ENCODE assay signal across 15 mouse cellular contexts in the genomic region with DNA sequence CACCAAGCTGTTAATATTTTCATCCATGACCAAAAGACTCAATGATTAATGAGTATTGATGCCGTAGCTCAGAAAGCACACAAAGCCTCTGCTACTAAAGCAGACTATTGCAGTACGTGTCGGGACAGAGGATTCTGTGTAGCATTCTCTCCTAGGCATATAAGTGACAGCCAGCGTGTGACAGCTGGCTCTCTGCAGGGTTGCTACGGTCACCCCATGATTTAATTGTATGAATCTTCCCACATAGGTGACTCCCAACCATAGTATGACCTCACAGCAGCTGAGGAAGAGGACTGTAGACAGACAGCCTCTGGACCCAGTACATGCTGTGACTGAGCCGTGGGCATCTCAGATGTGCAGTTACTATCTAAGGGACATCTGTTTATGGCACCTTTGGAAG.
DNase-seq lines count a peak whose midpoint lies in the region; ATAC-seq and TF ChIP-seq lines count a peak whose summit lies in the region.
"Had no signal": no experiment of that assay in that cellular context is flagged by ENCODE, and none has a peak within 500 bp of the region (broad histone marks: within the 10 kb centered on the region; RNA-seq: fewer than 3 reads in every experiment).

No protein-coding gene starts in this region.

- H3K4me1 ChIP-seq in cortical plate, adult 2 months (ENCODE audit: control insufficient read depth, insufficient read depth, low read length): peaks cover 17% of the 10 kb centered on the region
- H3K4me1 ChIP-seq in forebrain, embryonic 15.5 days: peaks cover 25% of the 10 kb centered on the region
- H3K4me1 ChIP-seq in hindbrain, embryonic 16.5 days (ENCODE audit: control insufficient read depth, insufficient read depth, low read depth, low read length): peaks cover 30% of the 10 kb centered on the region
- H3K4me1 ChIP-seq in midbrain, postnatal 0 days (ENCODE audit: insufficient read depth, low read length): peaks cover 23% of the 10 kb centered on the region
- H3K4me1 ChIP-seq: heart, embryonic 15.5 days; limb, embryonic 15.5 days had no signal

- no peak overlapping the region for H3K4me3 ChIP-seq in cortical plate, adult 2 months (ENCODE audit: insufficient read depth, low read length)
- no peak overlapping the region for H3K4me3 ChIP-seq in forebrain, embryonic 15.5 days
- H3K4me3 ChIP-seq in hindbrain, embryonic 16.5 days (ENCODE audit: low read length): no peak overlapping the region
- H3K4me3 ChIP-seq in midbrain, postnatal 0 days (ENCODE audit: low read depth, low read length): no peak overlapping the region
- H3K4me3 ChIP-seq: heart, embryonic 15.5 days; limb, embryonic 15.5 days had no signal

- no peak for DNase-seq in midbrain, postnatal 0 days (ENCODE audit: low spot score)
- no peak for DNase-seq in ovary, postnatal 10 days (ENCODE audit: low spot score)
- no peak for DNase-seq in layer of hippocampus, postnatal 36 days
- DNase-seq: adrenal gland, adult 8-10 months; cerebellum, adult 2 months; kidney, adult 9 months; liver, postnatal 0 days; thymus, adult 2 months had no signal

- WGBS in forebrain, embryonic 15.5 days: 60% methylated on average over 6 of the region's 6 CpGs
- 28% methylated on average over 6 of the region's 6 CpGs for WGBS in hindbrain, embryonic 16.5 days
- 22% methylated on average over 6 of the region's 6 CpGs for WGBS in midbrain, postnatal 0 days

- no peak overlapping the region for H3K4me2 ChIP-seq in forebrain, embryonic 15.5 days (replicated peaks)
- H3K4me2 ChIP-seq in hindbrain, embryonic 16.5 days (ENCODE audit: low read length): no peak overlapping the region
- H3K4me2 ChIP-seq in midbrain, postnatal 0 days (ENCODE audit: low read depth, low read length, poor library complexity, severe bottlenecking): no peak overlapping the region
- H3K4me2 ChIP-seq: heart, embryonic 15.5 days; limb, embryonic 15.5 days had no signal

- no peaks in the 10 kb centered on the region for H3K9me3 ChIP-seq in forebrain, embryonic 15.5 days
- H3K9me3 ChIP-seq in hindbrain, embryonic 16.5 days (ENCODE audit: control insufficient read depth, low read length): no peaks in the 10 kb centered on the region
- H3K9me3 ChIP-seq in midbrain, postnatal 0 days (ENCODE audit: low read length): no peaks in the 10 kb centered on the region
- H3K9me3 ChIP-seq: heart, embryonic 15.5 days; limb, embryonic 15.5 days had no signal

- H3K27me3 ChIP-seq in forebrain, embryonic 15.5 days: no peaks in the 10 kb centered on the region
- no peaks in the 10 kb centered on the region for H3K27me3 ChIP-seq in hindbrain, embryonic 16.5 days (replicated peaks; ENCODE audit: control insufficient read depth, insufficient read depth, low read length)
- H3K27me3 ChIP-seq in midbrain, postnatal 0 days (ENCODE audit: insufficient read depth, low read length): no peaks in the 10 kb centered on the region
- H3K27me3 ChIP-seq: heart, embryonic 15.5 days; limb, embryonic 15.5 days had no signal

- TF ChIP-seq POLR2A in cortical plate, adult 2 months (IDR thresholded peaks at IDR 0.05; ENCODE audit: extremely low read depth, insufficient read depth, low read length): no peak

- no peaks in the 10 kb centered on the region for H3K36me3 ChIP-seq in forebrain, embryonic 15.5 days
- no peaks in the 10 kb centered on the region for H3K36me3 ChIP-seq in hindbrain, embryonic 16.5 days (ENCODE audit: control insufficient read depth, insufficient read depth, low read length)
- H3K36me3 ChIP-seq in midbrain, postnatal 0 days (ENCODE audit: insufficient read depth, low read length): no peaks in the 10 kb centered on the region
- H3K36me3 ChIP-seq: heart, embryonic 15.5 days; limb, embryonic 15.5 days had no signal

- H3K9ac ChIP-seq in forebrain, embryonic 15.5 days (replicated peaks): no peak overlapping the region
- no peak overlapping the region for H3K9ac ChIP-seq in hindbrain, embryonic 16.5 days (ENCODE audit: low read depth, low read length)
- no peak overlapping the region; the same call in 1 of the 2 replicates for H3K9ac ChIP-seq in midbrain, postnatal 0 days (replicated peaks; ENCODE audit: low read length, poor library complexity, severe bottlenecking)
- H3K9ac ChIP-seq: heart, embryonic 15.5 days; limb, embryonic 15.5 days; liver, postnatal 0 days had no signal

- peak; percentile 53; the same call in 1 of the 2 replicates for ATAC-seq in forebrain, embryonic 15.5 days (replicated peaks)
- peak; percentile 64 for ATAC-seq in hindbrain, embryonic 16.5 days
- peak; percentile 65; the same call in 1 of the 2 replicates for ATAC-seq in midbrain, postnatal 0 days (ENCODE audit: low FRiP score)
- ATAC-seq in inflammation-experienced regulatory T-cells, adult 6 months: no peak
- ATAC-seq: liver, postnatal 0 days had no signal

- H3K27ac ChIP-seq in cortical plate, adult 2 months (ENCODE audit: insufficient read depth, low read length): peak overlapping the region; percentile 80
- H3K27ac ChIP-seq in forebrain, embryonic 15.5 days (replicated peaks): peak overlapping the region; percentile 75
- peak overlapping the region; percentile 85 for H3K27ac ChIP-seq in hindbrain, embryonic 16.5 days (ENCODE audit: low read depth, low read length)
- peak overlapping the region; percentile 77 for H3K27ac ChIP-seq in midbrain, postnatal 0 days (ENCODE audit: low read depth, low read length)
- H3K27ac ChIP-seq: heart, embryonic 15.5 days; limb, embryonic 15.5 days; macrophage had no signal

- no peak for TF ChIP-seq CTCF in cortical plate, adult 2 months (IDR thresholded peaks at IDR 0.05; ENCODE audit: extremely low read depth, insufficient read depth, low read length)
- TF ChIP-seq CTCF in midbrain, postnatal 0 days (IDR thresholded peaks at IDR 0.05): no peak
